Mouse (Mus musculus) megakaryocyte, adult 5-6 weeks (primary cell): ENCODE results near the gene Bach1. TPM values are rescaled to one million over a fixed set of nuclear protein-coding genes. Genes with fewer than 3 reads are reported as not detected.

Experiments used
- ATAC-seq: 2 replicates; pipeline ENCODE4 v1.8.0; 2016; ENCODE audit warnings: mild to moderate bottlenecking, inconsistent platforms; ENCODE audit not compliant: poor library complexity, severe bottlenecking
- total RNA-seq, 2 experiments: library from RNA; stranded (forward) in 1 of 2; stranded (reverse) in 1 of 2; fragments of 153-499, 151-499 nt in 1 of 2; fragments of 221-1000, 200-1000 nt in 1 of 2; gene quantifications; 2 replicates each; pipeline versions ENCODE4 v1.2.3 to v1.2.4; 2015 to 2017

The Bach1 gene
- total RNA-seq, 2 experiments from 2014 or later: 53.5 to 90.8 TPM

- ATAC-seq: no peak
Measured at GRCm38 (mm10) chr16:87709144-87709543, 10.4 kb downstream of the Bach1 start.

GRCm38 (mm10) chr16:87709971-87710370 is 11.2 kb downstream of the Bach1 start:
- no peak for ATAC-seq

GRCm38 (mm10) chr16:87711961-87712360 is 13.2 kb downstream of the Bach1 start:
- ATAC-seq: no peak

- peak; percentile 87 for ATAC-seq
Measured at GRCm38 (mm10) chr16:87712986-87713693, 14.4 kb downstream of the Bach1 start.

GRCm38 (mm10) chr16:87714550-87714949 is 15.8 kb downstream of the Bach1 start:
- no peak for ATAC-seq

GRCm38 (mm10) chr16:87715221-87715620 is 16.5 kb downstream of the Bach1 start:
- ATAC-seq: no peak

- peak; percentile 13; the same call in 1 of the 2 replicates for ATAC-seq
Measured at GRCm38 (mm10) chr16:87716269-87716668, 17.5 kb downstream of the Bach1 start.

- ATAC-seq: no peak
Measured at GRCm38 (mm10) chr16:87717046-87717660, 18.4 kb downstream of the Bach1 start.

- no peak for ATAC-seq
Measured at GRCm38 (mm10) chr16:87719071-87719470, 20.3 kb downstream of the Bach1 start.

GRCm38 (mm10) chr16:87719688-87720283 is 21.0 kb downstream of the Bach1 start:
- ATAC-seq: no peak

GRCm38 (mm10) chr16:87720851-87721409 is 22.2 kb downstream of the Bach1 start:
- ATAC-seq: no peak

- ATAC-seq: no peak
Measured at GRCm38 (mm10) chr16:87722857-87723256, 24.1 kb downstream of the Bach1 start.

GRCm38 (mm10) chr16:87723479-87723878 is 24.7 kb downstream of the Bach1 start:
- no peak for ATAC-seq

GRCm38 (mm10) chr16:87724826-87725225 is 26.1 kb downstream of the Bach1 start:
- no peak for ATAC-seq

GRCm38 (mm10) chr16:87725241-87725640 is 26.5 kb downstream of the Bach1 start:
- no peak for ATAC-seq

- ATAC-seq: peak; percentile 48
Measured at GRCm38 (mm10) chr16:87725963-87726362, 27.2 kb downstream of the Bach1 start.

- ATAC-seq: peak; percentile 9; the same call in 1 of the 2 replicates
Measured at GRCm38 (mm10) chr16:87726369-87726768, 27.6 kb downstream of the Bach1 start.

- no peak for ATAC-seq
Measured at GRCm38 (mm10) chr16:87727250-87727649, 28.5 kb downstream of the Bach1 start.

GRCm38 (mm10) chr16:87727918-87728317 is 29.2 kb downstream of the Bach1 start:
- no peak for ATAC-seq

GRCm38 (mm10) chr16:87728703-87729102 is 30.0 kb downstream of the Bach1 start:
- ATAC-seq: no peak

GRCm38 (mm10) chr16:87729469-87729868 is 30.7 kb downstream of the Bach1 start:
- ATAC-seq: no peak
